Mouse (Mus musculus) T-helper 17 cell (primary cell): Measurements from ENCODE around the gene Dmrtb1.

Experiments used
- in situ Hi-C, 2 experiments: fragments of 300-600 bp; cut with MboI, MseI; formaldehyde crosslinking; loops; 1 replicate in 1 of 2; 2 replicates in 1 of 2; pipeline ENCODE4 v1.15.1; 2025; ENCODE audit warnings: high pct_unique_total_duplicates in 2 of 2

The Dmrtb1 gene

GRCm38 (mm10) chr4:107681099-107681849 is 2.8 kb downstream of the Dmrtb1 start:
- in situ Hi-C loops = no loop called here

- in situ Hi-C loops = no loop called here
These were observed 3.5 kb downstream of the Dmrtb1 start for GRCm38 (mm10) chr4:107680311-107681098.

GRCm38 (mm10) chr4:107675645-107676044 is 8.4 kb downstream of the Dmrtb1 start:
- in situ Hi-C loops = no loop called here

GRCm38 (mm10) chr4:107674322-107674644 is 9.7 kb downstream of the Dmrtb1 start:
- in situ Hi-C loops = no loop called here

GRCm38 (mm10) chr4:107673638-107674321 is 10.2 kb downstream of the Dmrtb1 start:
- in situ Hi-C loops = no loop called here

- in situ Hi-C loops = no loop called here
These were observed 13.3 kb downstream of the Dmrtb1 start for GRCm38 (mm10) chr4:107670731-107671130.

GRCm38 (mm10) chr4:107668514-107668913 is 15.5 kb downstream of the Dmrtb1 start:
- in situ Hi-C loops = no loop called here

GRCm38 (mm10) chr4:107660649-107661048 is 23.4 kb downstream of the Dmrtb1 start:
- in situ Hi-C loops = no loop called here

- in situ Hi-C loops = loop anchor here (5.0 to 10.0 kb wide), 3 partner anchors 51 to 438 kb away; no protein-coding TSS in a partner anchor
These were observed 30.8 kb downstream of the Dmrtb1 start for GRCm38 (mm10) chr4:107653280-107653643.

GRCm38 (mm10) chr4:107652598-107653279 is 31.3 kb downstream of the Dmrtb1 start:
- in situ Hi-C loops = loop anchor here (5.0 to 10.0 kb wide), 3 partner anchors 50 to 438 kb away; no protein-coding TSS in a partner anchor

GRCm38 (mm10) chr4:107651021-107651496 is 33.0 kb downstream of the Dmrtb1 start:
- in situ Hi-C loops = loop anchor here (5.0 to 10.0 kb wide), 3 partner anchors 49 to 436 kb away; no protein-coding TSS in a partner anchor

GRCm38 (mm10) chr4:107648959-107649485 is 35.0 kb downstream of the Dmrtb1 start:
- in situ Hi-C loops = no loop called here

GRCm38 (mm10) chr4:107641624-107642023 is 42.4 kb downstream of the Dmrtb1 start:
- in situ Hi-C loops = no loop called here

GRCm38 (mm10) chr4:107638303-107638702 is 45.7 kb downstream of the Dmrtb1 start:
- in situ Hi-C loops = loop anchor here in 1 of 2 experiments (10.0 kb wide), 1 partner anchor 756 kb away; no protein-coding TSS in a partner anchor

- in situ Hi-C loops = loop anchor here in 1 of 2 experiments (10.0 kb wide), 1 partner anchor 757 kb away; no protein-coding TSS in a partner anchor
These were observed 46.4 kb downstream of the Dmrtb1 start for GRCm38 (mm10) chr4:107637670-107638069.

GRCm38 (mm10) chr4:107636099-107636498 is 47.9 kb downstream of the Dmrtb1 start:
- in situ Hi-C loops = loop anchor here in 1 of 2 experiments (10.0 kb wide), 1 partner anchor 759 kb away; no protein-coding TSS in a partner anchor

- in situ Hi-C loops = loop anchor here in 1 of 2 experiments (10.0 kb wide), 1 partner anchor 760 kb away; no protein-coding TSS in a partner anchor
These were observed 49.4 kb downstream of the Dmrtb1 start for GRCm38 (mm10) chr4:107634631-107635030.

- in situ Hi-C loops = no loop called here
These were observed 55.1 kb downstream of the Dmrtb1 start for GRCm38 (mm10) chr4:107628921-107629411.

- in situ Hi-C loops = no loop called here
These were observed 55.8 kb downstream of the Dmrtb1 start for GRCm38 (mm10) chr4:107628226-107628625.
